Mouse (Mus musculus): ENCODE results near the gene Fbl. TPM values are rescaled to one million over a fixed set of nuclear protein-coding genes. Genes with fewer than 3 reads are reported as not detected.

Fbl gene
- polyA plus RNA-seq, 1 experiment from 2014 or later = 158 TPM

Other genes starting within 250 kb of the Fbl start
- gene Zfp974, start 240.2 kb upstream of the Fbl start, polyA plus RNA-seq (2016; fragmentation: Nextera tagmentation; extraction: Ambion mirVana) = 10.4 and 12.4 TPM in 2 replicates
- gene Zfp780b, start 190.5 kb upstream of the Fbl start, polyA plus RNA-seq (2016; fragmentation: Nextera tagmentation; extraction: Ambion mirVana) = 22.4 and 23.8 TPM in 2 replicates
- gene Zfp850, start 155.6 kb upstream of the Fbl start, polyA plus RNA-seq (2016; fragmentation: Nextera tagmentation; extraction: Ambion mirVana) = 8.3 and 9.0 TPM in 2 replicates
- gene Psmc4, start 119.6 kb upstream of the Fbl start, polyA plus RNA-seq (2016; fragmentation: Nextera tagmentation; extraction: Ambion mirVana) = 446 and 458 TPM in 2 replicates
- gene Fcgbp, start 98.5 kb upstream of the Fbl start, polyA plus RNA-seq (2016; fragmentation: Nextera tagmentation; extraction: Ambion mirVana) = 0.15 and 0.20 TPM in 2 replicates
- 0.05 and 0.17 TPM in 2 replicates for gene 9530053A07Rik, start 40.2 kb upstream of the Fbl start, polyA plus RNA-seq (2016; fragmentation: Nextera tagmentation; extraction: Ambion mirVana)
- gene Dyrk1b, start 9.8 kb downstream of the Fbl start, polyA plus RNA-seq (2016; fragmentation: Nextera tagmentation; extraction: Ambion mirVana) = 13.5 and 16.9 TPM in 2 replicates
- 1.9 and 2.0 TPM in 2 replicates for gene Eid2, start 98.2 kb downstream of the Fbl start, polyA plus RNA-seq (2016; fragmentation: Nextera tagmentation; extraction: Ambion mirVana)
- gene Eid2b, start 108.0 kb downstream of the Fbl start, polyA plus RNA-seq (2016; fragmentation: Nextera tagmentation; extraction: Ambion mirVana) = 11.9 and 15.3 TPM in 2 replicates
- gene Selenov, start 121.5 kb downstream of the Fbl start, polyA plus RNA-seq (2016; fragmentation: Nextera tagmentation; extraction: Ambion mirVana) = 0.46 and 1.4 TPM in 2 replicates
- 39.0 and 61.2 TPM in 2 replicates for gene Dll3, start 132.5 kb downstream of the Fbl start, polyA plus RNA-seq (2016; fragmentation: Nextera tagmentation; extraction: Ambion mirVana)
- gene Timm50, start 142.4 kb downstream of the Fbl start, polyA plus RNA-seq (2016; fragmentation: Nextera tagmentation; extraction: Ambion mirVana) = 249 and 261 TPM in 2 replicates
- gene Supt5, start 169.0 kb downstream of the Fbl start, polyA plus RNA-seq (2016; fragmentation: Nextera tagmentation; extraction: Ambion mirVana) = 113 and 122 TPM in 2 replicates
- gene Rps16, start 180.9 kb downstream of the Fbl start, polyA plus RNA-seq (2016; fragmentation: Nextera tagmentation; extraction: Ambion mirVana) = 726 and 912 TPM in 2 replicates
- gene Plekhg2, start 202.9 kb downstream of the Fbl start, polyA plus RNA-seq (2016; fragmentation: Nextera tagmentation; extraction: Ambion mirVana) = 69.7 and 82.9 TPM in 2 replicates
- gene Zfp36, start 210.5 kb downstream of the Fbl start, polyA plus RNA-seq (2016; fragmentation: Nextera tagmentation; extraction: Ambion mirVana) = 4.6 and 5.1 TPM in 2 replicates
- gene Med29, start 223.0 kb downstream of the Fbl start, polyA plus RNA-seq (2016; fragmentation: Nextera tagmentation; extraction: Ambion mirVana) = 58.9 and 61.0 TPM in 2 replicates
- gene Paf1, start 223.2 kb downstream of the Fbl start, polyA plus RNA-seq (2016; fragmentation: Nextera tagmentation; extraction: Ambion mirVana) = 89.8 and 90.8 TPM in 2 replicates

Data from midbrain, embryonic 10.5 days (tissue).